Mouse (Mus musculus) spleen, postnatal 14 days (tissue): ENCODE measurements around the gene Larp4.
"Not testable (repeated sequence)": the region's sequence is repeated elsewhere in the genome, so short reads cannot be mapped to it uniquely, and the experiment has no call there.

Experiments
- DNase-seq, 2 experiments: peaks; one replicate each; pipeline ENCODE4 v3.0.0; 2021 to 2022; ENCODE audit warnings: low spot score in 2 of 2

Larp4 gene

DNA sequence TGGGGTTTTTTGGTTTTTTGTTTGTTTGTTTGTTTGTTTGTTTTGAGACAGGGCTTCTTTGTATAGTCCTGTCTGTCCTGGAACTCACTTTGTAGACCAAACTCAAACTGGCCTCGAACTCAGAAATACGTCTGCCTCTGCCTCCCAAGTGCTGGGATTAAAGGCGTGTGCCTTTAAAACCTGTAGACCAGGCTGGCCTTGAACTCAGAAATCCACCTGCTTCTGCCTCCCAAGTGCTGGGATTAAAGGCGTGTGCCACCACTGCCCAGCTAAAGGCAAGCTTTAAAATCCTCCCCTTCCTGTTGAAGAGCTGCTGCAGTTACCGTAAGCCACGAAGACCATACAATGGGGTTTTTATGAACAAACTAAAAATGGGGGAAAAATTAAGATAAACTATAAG, at the start of gene Larp4:
Gene Larp4, plus strand, starts transcription at position 301 of the 400 bp plus-strand sequence.
- not testable (repeated sequence) for DNase-seq

DNA sequence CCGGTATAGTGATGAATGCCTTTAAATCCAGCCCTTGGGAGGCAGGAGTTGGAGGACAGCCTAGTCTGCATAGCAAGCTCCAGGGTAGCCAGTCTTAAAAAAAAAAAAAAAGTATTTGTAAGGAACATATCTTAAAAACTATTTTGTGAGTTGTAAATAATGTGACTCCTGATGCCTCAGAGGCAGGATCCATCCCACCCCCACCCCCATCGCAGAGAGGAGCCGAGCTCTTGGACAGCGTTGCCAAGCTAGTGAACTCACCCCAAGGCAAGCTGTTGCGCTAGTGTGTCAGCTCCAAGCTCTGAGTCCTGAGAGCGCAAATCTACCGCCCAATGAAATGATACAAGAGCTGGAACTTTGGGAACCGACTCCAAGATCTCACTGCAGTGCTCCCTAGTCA, 38.6 kb upstream of the Larp4 start:
- DNase-seq = no peak

DNA sequence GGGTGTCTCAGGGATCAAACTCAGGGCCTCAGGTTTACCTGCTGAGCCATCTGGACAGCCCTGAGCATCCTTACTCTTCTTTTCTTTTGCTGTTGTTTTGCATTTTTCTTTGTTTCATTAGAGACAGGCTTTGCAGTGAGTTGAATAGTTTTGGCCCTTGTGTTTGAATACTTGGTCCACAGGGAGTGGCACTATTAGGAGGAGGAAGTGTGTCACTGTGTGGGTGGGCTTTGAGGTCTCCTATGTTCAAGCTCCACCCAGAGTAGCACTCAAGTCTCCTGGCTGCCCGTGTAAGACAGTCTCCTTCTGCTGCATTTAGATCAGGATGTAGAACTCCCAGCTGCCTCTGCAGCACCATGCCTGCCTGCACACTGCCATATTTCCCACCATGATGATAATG, 35.4 kb upstream of the Larp4 start:
- DNase-seq = no peak

DNA sequence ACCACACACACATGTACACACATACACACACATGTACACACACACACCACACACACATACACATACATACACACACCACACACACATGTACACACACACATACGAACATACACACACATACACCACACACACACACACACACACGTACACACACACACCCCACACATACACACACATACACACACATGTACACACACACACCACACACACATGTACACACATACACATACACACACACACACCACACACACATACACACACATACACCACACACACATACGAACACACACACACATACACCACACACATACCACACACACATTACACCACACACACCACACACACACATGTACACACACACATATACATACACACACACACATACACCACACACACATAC, 33.2 kb upstream of the Larp4 start:
- no peak for DNase-seq

DNA sequence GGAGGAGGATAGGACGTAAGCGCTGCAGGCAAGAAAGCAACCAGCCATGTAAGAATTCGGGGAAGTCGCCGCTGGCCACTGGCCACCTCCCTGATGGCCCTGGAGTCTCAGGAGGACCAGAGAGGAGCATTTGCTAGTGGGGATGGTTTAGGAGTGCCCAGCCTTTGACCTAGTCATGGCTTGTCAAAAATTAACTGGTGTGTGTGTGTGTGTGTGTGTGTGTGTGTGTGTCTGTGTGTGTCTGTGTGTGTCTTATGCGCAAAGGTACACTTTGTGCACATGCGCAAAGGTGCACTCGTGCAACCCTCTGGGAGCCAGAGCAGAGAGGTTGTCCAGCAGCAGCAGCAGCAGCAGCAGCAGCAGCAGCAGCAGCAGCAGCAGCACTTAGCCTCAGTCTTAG, 32.0 kb upstream of the Larp4 start:
- no peak for DNase-seq

DNA sequence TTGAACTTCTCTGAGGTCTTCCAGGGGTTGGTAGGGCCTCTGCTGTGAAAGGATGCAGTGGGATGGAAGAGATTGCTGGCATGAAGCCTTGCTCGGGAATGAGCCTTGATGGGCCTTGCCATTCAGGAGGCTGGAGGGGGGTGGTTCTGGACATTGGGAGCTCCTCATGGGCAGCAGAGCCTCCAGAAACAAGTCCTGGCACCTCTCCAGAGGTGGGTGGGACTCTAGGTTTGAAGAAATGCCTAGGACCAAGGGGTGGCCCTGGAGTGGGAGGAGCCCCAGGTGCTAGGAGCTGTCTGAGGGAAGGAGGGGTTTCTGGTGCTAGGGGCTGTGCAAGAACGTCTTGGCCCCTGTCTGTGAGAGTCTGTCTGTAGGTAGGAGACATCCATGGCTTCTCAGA, 29.4 kb upstream of the Larp4 start:
- DNase-seq = no peak

DNA sequence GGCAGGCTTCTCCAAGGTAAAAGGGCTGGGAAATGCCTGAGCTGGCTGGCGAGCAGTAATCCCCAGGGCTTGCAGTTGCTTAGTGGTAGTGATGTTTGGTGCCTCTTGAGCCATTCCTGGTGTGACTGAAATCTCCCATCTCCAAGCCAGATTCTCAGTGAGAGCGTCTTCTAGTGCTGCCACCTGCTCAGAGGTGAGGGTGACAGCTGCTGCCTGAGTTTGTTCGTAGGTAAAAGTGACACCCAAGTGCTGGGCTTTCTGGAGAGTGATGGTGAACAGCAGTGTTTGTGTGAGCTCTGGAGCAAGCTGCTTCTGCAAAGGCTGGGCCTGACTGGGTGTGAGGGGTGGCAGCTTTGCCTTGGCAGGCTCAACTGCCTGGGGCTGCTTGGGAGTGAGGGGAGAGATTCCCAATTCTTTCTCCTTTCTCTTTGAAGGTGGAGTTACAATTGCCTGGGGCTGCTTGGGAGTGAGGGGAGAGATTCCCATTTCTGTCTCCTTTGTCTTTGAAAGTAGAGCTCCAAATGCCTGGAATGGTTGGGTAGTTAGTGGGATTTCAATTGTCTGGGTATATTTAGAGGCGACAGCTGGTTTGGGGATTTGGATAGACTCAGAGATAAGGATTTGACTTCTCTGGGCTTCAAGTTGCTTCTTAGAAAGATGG, 28.8 kb upstream of the Larp4 start:
- no peak for DNase-seq

DNA sequence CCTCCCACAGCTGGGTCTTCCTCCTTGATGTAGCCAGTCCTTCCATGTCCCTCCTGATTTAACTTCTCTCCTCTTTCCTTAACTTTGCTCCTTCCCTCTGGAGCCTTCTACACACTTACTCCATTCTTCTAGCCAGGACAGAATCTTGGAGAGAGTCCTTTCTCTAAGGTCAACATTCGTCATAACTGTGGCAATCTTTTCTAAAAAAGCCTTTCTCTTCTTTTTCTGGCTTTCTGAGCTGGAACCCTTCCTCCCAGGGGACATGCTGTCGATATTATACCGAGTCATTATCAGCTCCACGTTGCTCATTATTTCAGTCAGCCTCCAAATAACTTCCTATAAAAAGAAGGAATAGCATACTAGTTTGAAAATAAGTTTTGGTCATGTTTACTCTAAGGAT, 14.5 kb upstream of the Larp4 start:
- DNase-seq = no peak

DNA sequence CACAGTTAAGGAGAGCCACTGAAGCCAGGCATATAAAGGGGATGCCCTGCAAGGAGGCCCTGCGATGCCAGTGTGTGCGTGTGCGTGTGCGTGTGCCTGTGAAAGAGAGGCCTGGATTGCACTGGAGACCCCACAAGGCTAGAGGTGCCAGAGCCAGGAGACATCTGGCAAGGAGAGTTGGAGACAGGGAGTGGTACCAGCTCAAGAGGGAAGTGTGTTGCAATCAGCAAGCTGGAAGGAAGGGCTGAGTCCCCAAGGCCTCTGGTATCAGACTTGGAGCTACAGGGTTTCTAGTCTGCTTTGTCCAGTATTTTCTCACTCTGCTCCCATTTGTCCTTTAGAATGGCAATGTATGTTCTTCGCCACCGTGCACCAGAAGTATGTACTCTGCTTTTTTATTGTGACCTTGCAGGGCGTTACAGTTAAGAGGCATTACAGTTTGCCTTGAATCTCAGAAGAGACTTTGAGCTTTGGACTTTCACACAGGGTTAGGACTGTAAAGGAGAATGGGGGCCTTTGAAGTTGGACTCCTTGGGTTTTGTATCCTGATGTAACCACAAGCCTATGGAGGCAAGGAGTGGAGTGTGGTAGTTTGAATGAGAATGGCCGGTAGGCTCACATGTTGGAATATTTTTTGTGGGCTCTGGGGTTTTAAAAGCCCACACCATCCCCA, 4.6 kb upstream of the Larp4 start:
- no peak for DNase-seq

DNA sequence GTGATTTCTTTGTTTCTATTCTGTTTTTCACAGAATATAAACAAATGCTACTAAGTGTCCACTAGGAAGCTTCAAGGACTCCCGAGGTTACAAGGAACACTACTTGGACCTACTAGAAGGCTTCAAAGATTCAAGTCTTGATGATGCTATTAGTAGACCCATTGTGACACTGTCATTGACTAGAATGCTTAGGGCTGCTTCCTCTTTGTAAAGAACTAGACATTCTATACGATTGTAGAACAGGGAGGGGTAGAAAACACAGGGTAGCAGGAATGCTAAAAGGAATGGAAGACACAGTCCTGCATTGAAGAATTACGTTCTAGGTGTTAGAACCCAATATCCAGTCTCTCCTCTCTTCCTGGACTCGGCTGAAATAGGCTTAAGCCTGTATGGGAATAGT, 2.9 kb upstream of the Larp4 start, which contains the start of gene Fam186a:
Gene Fam186a, minus strand, starts transcription at position 101 of the 400 bp plus-strand sequence.
- DNase-seq = no peak

DNA sequence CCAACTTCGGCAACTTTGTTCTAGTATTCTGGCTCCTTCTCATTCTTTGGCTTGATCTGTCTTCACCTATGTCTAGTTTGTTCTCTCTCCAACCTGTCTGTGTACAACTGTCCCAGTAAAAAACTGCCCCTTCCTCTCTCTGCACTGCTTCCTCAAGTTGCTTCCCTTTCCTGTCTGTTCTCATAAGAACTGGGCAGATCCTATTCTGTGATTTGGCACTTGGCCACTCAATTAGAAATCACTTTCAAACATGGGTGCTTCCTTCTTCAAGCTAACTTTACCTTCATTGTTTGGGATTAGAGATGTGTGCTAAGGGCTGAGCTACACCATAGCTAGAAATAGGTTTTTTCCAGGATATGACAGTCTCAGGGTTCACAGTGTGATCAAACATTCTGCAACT, 741 bp downstream of the Larp4 start:
- DNase-seq = no peak

DNA sequence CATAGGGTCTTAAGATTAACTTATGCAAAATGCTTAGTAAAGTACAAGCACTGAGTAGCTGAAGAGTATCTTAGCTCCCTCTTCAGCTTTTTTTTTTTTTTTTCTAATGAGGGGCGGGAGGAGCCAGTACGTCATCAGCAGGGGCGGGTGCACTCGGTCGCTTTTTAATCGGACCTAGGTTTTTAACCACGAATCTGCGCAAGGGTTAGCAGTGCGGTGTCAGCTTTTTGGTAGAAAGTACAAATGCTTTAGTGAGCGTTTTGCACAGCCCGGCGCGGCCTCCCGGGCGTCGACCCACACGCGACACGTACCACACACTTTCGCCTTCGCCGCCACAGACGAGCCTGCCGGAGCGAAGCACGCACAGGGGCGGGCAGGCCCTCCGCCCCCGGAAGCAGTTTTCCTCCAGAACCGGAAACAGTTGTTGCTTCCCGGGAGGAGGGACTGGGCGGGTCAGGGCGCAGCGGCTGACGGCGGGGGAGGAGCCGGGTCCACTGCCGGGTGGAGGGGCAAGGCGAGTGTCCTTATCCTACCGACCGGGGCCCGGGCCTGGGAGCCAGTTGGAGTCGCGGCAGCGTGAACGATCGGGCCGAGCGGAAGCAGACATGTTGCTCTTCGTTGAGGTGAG, 2.6 kb downstream of the Larp4 start:
- DNase-seq = peak; percentile 89 to 93

DNA sequence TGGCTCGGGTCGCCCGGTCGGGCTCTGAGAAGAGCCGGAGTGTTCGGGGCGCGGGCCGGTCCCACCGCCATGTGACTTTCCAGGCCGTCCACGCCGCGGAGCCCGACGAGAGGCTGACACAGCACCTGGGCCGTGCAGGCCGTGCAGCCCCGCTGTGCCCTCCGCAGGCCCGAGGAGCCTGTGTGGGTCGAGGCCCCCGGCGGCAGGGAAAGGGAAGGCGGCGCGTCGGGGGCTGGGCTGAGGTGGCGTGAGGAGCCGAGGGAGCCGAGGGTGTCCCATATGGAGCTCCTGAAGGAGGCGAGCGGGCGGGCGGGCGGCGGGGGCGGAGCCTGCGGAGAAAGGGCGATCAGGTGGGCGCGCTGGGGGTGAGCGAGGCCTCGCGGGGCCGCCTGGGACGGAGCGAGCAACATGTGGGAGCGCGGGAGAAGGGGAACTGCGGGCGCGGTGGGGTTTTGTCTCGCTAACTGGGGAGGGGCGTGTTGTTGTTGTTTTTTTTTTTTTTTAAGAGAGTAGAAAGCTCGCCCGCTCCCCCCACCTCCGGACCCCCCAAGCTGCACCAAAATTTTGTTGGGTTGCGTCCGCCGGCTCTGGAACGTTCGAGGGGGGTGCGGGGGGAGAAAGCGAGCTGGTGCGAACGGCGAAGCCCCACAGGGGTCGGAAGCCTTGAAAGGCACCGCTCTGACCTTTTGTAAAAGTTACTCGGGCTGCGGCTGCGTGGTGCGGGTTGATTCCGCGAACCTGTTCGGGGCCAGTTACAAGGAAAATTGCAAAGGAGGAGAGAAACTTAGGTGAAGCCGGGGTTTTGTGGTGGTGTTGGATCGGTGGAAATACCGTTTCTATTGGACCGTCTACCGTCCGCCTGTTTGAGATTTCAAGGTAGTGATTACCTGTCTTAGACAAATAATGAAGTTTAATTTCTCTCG, 3.4 kb downstream of the Larp4 start:
- peak; percentile 8 to 11 for DNase-seq

DNA sequence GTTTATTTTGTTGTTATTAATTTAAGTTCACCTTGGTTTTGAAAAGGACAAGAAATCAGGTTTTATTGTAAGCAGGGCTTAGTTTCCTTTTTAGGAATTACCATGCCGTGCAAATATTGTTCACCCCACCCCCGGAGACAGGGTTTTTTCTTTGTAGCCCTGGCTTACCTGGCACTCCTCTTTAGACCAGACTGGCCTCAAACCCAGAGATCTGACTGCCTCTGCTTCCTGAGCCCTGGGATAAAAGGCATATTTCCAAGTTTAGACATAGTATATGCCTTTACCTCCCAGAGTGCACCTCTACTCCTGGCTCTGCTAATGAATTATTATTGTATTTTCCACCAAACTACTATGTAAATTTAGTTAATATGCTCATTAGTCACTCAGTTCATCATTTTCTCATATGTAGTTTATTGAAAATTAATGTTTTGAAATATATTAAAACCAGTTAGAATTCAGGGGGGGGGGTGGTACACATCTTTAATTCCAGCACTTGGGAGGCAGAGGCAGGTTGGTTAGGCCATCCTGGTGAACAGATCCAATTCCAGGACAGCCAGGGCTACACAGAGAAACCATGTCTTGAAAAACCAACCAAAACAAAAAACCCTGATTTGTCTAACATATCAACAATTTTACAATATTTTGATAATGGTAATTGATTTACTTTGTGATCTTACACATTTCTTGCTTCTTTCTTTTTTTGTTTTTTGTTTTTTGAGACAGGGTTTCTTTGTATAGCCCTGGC, 4.8 kb downstream of the Larp4 start:
- DNase-seq = no peak

DNA sequence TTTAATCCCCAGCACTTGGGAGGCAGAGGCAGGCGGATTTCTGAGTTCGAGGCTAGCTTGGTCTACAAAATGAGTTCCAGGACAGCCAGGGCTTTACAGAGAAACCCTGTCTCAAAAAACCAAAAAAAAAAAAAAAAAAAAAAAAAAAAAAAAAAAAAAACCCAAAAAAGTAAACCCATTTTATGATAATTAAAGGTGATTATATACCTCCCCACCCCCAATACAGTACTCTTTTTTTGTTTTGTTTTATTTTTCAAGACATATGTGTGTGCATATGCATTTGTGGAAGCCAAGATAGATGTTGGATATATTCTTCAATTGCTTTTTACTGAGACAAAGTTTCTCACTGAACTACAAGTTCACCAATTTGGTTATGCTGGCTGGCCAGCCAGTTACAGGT, 6.3 kb downstream of the Larp4 start:
- DNase-seq = not testable (repeated sequence)

DNA sequence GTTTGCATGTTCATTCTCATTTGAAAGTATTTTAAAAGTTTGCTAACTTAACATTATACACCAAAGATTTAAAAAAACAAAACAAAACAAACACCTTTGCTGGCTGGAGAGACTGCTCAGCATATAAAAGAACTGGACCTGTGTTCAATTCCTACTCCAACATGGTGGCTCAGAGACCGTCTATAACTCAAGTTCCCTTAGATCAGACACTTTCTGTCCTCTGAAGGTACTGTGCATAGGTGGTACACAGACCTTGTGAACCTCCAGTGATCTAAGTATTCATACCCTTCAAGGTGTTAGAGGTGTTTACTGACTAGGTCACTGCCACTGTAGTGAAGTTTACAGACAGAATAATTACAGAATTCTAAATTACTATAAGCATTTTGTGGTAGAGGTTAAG, 9.4 kb downstream of the Larp4 start:
- no peak for DNase-seq

DNA sequence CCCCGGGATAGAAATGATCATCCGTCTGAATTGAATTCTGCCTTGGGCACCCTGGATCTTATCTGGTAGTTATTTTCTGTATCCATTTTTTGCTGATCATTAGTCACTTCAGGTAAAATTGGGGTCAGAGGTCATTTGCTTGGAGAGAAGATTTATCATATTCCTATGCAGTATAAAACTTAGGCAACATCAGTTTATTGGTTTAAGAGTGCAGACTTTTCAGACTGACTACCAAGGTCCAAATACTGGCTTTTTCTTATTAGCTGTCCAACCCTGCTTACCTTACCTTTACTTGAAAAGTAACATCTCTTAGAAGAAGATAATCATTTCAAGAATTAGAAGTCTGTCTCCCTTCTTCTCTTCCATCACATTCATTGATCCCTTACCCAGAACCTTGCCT, 9.8 kb downstream of the Larp4 start:
- no peak for DNase-seq

DNA sequence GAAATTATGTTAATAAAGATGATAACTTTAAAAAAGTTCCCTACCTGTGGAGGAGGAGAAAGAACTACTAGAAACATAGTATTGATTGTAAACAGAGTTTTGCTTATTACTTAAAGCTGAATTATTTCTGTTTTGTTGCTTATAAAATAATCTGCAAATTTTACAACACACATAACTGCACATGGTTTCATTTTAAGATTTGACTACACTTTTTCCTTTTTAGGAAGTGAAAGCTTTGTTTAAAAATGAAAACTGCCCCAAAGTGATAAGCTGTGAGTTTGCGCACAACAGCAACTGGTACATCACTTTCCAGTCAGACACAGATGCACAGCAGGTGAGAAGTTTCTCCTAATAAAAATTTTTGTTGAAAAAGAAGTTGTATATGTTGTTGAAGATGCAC, 23.2 kb downstream of the Larp4 start:
- DNase-seq = no peak

DNA sequence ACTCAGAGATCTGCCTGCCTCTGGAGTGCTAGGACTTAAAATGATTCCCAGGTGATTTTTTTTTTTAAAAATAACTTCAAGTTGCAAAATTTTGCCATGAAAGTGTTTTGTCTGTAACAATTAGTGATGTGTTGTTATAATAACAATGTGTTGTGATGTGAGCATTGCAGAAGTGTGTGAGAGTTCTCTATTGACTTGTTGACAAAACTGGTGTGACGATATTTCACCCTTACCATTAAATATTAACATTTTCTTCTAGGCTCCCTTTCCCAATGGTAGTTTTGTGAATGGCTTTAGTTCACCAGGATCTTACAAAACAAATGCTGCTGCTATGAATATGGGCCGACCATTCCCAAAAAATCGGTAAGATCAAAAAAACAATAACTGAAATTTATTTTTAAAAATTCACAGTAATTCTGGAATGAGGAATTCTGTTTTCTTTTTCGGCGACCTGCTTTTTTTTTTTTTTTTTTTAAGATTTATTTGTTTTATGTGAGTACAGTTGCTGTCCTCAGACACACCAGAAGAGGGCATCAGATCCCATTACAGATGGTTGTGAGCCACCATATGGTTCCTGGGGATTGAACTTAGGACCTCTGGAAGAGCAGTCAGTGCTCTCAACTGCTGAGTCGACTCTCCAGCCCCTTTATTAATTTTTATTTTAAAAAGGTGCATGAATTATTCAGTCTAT, 27.4 kb downstream of the Larp4 start:
- DNase-seq = no peak

DNA sequence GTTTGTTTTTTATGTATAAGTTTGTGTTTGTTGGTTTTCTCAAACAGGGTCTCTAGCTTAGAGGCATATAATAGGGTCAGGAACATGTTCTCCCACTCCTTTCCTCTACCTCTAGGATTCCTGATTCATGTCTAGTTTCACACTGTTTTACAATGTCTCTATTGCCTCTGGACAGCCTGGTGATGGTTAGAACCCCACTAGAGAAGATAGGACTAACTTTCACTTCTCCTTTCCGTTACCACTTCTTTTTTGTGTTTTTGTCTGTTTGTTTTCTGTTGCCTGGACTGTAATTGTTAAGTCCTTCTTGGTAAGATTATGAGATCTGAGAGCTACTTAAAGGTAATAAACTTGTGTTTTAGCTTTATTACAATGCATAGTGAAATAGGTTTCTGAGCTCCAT, 29.5 kb downstream of the Larp4 start:
- no peak for DNase-seq
